Mouse (Mus musculus): Measurements from ENCODE around the gene Kri1.
"Not testable (repeated sequence)": the region's sequence is repeated elsewhere in the genome, so short reads cannot be mapped to it uniquely, and the experiment has no call there.

The Kri1 gene

GRCm38 (mm10) chr9:21315421-21315820, 27.7 kb upstream of the Kri1 start:
- DNase-seq (ENCODE audit: low read depth, low spot score), result peak; percentile 74

GRCm38 (mm10) chr9:21314367-21315140, 26.8 kb upstream of the Kri1 start:
- no peak for DNase-seq (ENCODE audit: low read depth, low spot score)

- DNase-seq (ENCODE audit: low read depth, low spot score), result peak; percentile 91
Observed at GRCm38 (mm10) chr9:21313394-21313793, 25.6 kb upstream of the Kri1 start.

GRCm38 (mm10) chr9:21312134-21312533, 24.4 kb upstream of the Kri1 start, which contains the start of gene Ap1m2:
Gene Ap1m2 (minus strand): TSS chr9:21312337.
- DNase-seq (ENCODE audit: low read depth, low spot score), result no peak

- DNase-seq (ENCODE audit: low read depth, low spot score), result no peak
Observed at GRCm38 (mm10) chr9:21311695-21312094, 23.9 kb upstream of the Kri1 start.

GRCm38 (mm10) chr9:21309150-21309741, 21.5 kb upstream of the Kri1 start:
- DNase-seq (ENCODE audit: low read depth, low spot score), result peak; percentile 99

GRCm38 (mm10) chr9:21305065-21305464, 17.3 kb upstream of the Kri1 start:
- DNase-seq (ENCODE audit: low read depth, low spot score), result no peak

GRCm38 (mm10) chr9:21299014-21299413, 11.2 kb upstream of the Kri1 start:
- DNase-seq (ENCODE audit: low read depth, low spot score), result peak; percentile 70

GRCm38 (mm10) chr9:21292271-21292670, 4.5 kb upstream of the Kri1 start:
- DNase-seq (ENCODE audit: low read depth, low spot score), result no peak

- DNase-seq (ENCODE audit: low read depth, low spot score), result not testable (repeated sequence)
Observed at GRCm38 (mm10) chr9:21291868-21292267, 4.1 kb upstream of the Kri1 start.

- peak; percentile 100 for DNase-seq (ENCODE audit: low read depth, low spot score)
Observed at GRCm38 (mm10) chr9:21291022-21291787, 3.4 kb upstream of the Kri1 start, which contains the start of gene Cdkn2d. Gene Cdkn2d (minus strand): TSS chr9:21291407.

GRCm38 (mm10) chr9:21290589-21290988, 2.8 kb upstream of the Kri1 start:
- peak; percentile 65 for DNase-seq (ENCODE audit: low read depth, low spot score)

GRCm38 (mm10) chr9:21289337-21289671, 1.5 kb upstream of the Kri1 start:
- DNase-seq (ENCODE audit: low read depth, low spot score), result no peak

GRCm38 (mm10) chr9:21288404-21289336, 901 bp upstream of the Kri1 start:
- DNase-seq (ENCODE audit: low read depth, low spot score), result no peak

- no peak for DNase-seq (ENCODE audit: low read depth, low spot score)
Observed at GRCm38 (mm10) chr9:21286753-21287152, 1.0 kb downstream of the Kri1 start.

GRCm38 (mm10) chr9:21283994-21284393, 3.8 kb downstream of the Kri1 start:
- DNase-seq (ENCODE audit: low read depth, low spot score), result no peak

- peak; percentile 74 for DNase-seq (ENCODE audit: low read depth, low spot score)
Observed at GRCm38 (mm10) chr9:21283591-21283990, 4.2 kb downstream of the Kri1 start.

GRCm38 (mm10) chr9:21277776-21278175, 10.0 kb downstream of the Kri1 start:
- no peak for DNase-seq (ENCODE audit: low read depth, low spot score)

GRCm38 (mm10) chr9:21276307-21276706, 11.5 kb downstream of the Kri1 start:
- no peak for DNase-seq (ENCODE audit: low read depth, low spot score)

GRCm38 (mm10) chr9:21275727-21276126, 12.0 kb downstream of the Kri1 start:
- DNase-seq (ENCODE audit: low read depth, low spot score), result no peak

GRCm38 (mm10) chr9:21275013-21275710, 12.6 kb downstream of the Kri1 start:
- no peak for DNase-seq (ENCODE audit: low read depth, low spot score)
